Mouse (Mus musculus): ENCODE results near the gene Sycp2. TPM values are rescaled to one million over a fixed set of nuclear protein-coding genes. Genes with fewer than 3 reads are reported as not detected.

Sycp2 gene
- total RNA-seq (2021): 0.15 TPM in 1 of 2 replicates, not detected in the other
- long read RNA-seq, experiment 1: 0 reads
- long read RNA-seq, experiment 2: 0 reads

- no peak for DNase-seq
These were observed at the start of gene Sycp2 for GRCm38 (mm10) chr2:178407053-178407815. TSS of gene Sycp2 (minus strand) at chr2:178407685.

GRCm38 (mm10) chr2:178454664-178455516, 47.4 kb upstream of the Sycp2 start:
- DNase-seq: peak; percentile 28

- DNase-seq: no peak
These were observed 43.5 kb upstream of the Sycp2 start for GRCm38 (mm10) chr2:178450961-178451360.

DNA sequence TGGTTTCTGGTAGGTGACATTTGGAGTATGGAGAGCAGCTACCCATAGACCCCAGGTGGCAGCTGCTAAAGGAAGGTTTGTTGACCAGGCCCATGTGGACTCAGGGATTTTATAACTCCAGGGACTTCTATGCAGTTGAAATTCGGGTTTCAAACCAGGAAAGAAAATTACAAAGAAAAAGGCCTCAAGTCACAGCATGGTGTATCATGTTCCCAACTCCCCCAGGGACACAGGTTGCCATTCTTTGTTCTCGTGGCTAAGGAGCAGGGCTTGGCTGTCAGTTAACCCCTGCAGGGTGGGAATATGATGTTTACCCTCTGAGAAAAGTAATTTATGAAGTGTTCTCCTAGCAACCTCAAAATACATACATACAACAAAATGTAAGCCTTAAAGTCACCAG, 42.8 kb upstream of the Sycp2 start:
- no peak for DNase-seq

DNA sequence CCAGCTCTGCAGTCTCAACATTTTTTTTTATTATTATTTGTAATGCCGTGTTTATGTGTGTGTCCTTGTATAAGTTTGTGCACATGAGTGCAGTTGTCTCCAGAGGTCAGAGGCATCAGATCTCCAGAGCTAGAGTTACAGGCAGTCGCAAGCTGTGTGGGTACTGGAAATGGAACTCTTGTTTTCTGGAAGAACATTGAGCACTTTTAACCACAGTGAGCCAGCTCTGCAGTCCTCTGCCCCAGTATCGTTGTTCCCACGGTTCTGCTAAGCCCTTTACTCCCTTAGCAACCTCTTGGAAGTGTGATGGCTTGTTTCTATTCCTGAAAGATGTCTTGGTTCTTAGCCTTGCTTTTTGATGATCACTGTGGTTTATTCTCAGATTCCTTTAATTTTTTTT, 41.9 kb upstream of the Sycp2 start:
- no peak for DNase-seq

DNA sequence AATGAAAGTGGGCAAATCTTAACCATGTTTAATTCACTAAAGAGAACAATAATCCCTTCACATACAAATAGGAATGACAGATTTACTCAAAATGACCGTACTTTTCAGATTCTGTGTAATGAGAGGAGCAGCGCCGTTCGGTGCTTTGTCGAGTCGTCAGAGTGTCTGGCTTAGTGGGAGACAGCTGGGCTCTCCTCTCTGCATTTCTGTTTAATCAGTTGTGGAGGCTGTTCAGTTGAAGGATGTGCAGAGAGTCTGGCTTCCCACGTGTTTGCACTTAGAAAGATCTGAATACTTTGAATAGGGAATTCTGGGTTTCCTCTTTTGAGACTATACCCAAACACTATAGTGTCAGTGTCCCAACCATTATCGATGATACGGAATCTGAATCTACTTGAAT, 29.8 kb upstream of the Sycp2 start:
- no peak for DNase-seq

DNA sequence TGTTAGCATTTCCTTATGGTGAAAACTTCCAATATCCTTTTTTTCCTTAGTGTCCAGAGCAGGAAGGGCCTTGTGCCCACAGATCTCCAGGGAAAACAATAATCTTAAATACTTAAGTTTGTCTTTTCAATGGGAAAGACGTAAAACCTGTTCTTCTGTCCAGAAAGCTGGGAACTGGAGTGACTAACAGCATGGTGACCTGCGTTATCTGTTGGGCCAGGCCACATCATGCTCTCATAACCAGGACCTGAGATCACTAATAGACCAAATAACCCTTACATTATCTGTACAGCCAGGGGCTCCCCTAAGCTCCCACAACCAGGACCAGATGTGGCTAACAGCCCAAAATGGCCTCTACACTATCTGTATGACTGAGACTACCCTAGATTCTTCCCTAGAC, 26.4 kb upstream of the Sycp2 start:
- no peak for DNase-seq

DNA sequence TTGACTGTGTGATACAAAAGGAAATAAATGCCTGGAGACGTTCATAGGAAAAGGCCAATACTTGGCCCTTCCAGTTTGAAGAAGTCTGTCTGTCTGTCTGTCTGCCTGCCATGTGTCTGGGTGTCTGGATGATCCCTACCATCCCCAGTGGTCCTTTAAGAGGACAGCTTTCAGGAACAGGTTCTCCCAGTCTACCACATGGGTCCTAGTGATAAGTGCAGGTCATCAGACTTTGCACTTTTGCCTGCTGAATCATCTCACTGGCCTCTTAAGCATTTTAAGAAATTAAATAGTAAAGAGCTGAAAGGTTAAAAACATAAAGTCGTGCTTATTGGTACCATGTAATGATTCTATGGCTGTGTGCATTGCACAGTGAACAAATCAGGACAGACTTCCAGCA, 26.0 kb upstream of the Sycp2 start:
- DNase-seq: no peak

GRCm38 (mm10) chr2:178430231-178430630, 22.7 kb upstream of the Sycp2 start, which contains the start of gene Cdh26:
TSS of gene Cdh26 (plus strand) at chr2:178430531.
- no peak for DNase-seq

GRCm38 (mm10) chr2:178429426-178429825, 21.9 kb upstream of the Sycp2 start:
- DNase-seq: no peak

- DNase-seq: no peak
These were observed 21.2 kb upstream of the Sycp2 start for GRCm38 (mm10) chr2:178428676-178429075.

DNA sequence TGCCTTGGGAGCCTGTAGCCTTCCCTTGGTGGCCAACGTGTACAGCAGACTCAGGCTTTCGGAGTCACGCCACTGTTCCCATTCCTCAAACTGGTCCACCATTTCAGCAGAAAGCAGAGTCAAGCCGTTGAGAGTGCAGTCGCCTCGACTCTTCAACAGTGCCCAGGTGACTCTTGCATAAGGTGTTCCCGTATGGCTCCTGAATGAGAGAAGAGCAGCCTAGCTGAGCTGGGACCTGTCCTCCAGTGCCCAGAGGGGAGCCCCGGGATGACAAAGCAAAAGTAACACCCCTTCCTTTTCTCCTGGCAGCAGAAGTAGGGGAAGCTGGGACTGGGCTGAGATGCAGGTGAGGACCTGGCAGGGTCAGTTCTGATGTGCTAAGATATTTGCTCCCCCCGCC, 20.7 kb upstream of the Sycp2 start:
- no peak for DNase-seq

DNA sequence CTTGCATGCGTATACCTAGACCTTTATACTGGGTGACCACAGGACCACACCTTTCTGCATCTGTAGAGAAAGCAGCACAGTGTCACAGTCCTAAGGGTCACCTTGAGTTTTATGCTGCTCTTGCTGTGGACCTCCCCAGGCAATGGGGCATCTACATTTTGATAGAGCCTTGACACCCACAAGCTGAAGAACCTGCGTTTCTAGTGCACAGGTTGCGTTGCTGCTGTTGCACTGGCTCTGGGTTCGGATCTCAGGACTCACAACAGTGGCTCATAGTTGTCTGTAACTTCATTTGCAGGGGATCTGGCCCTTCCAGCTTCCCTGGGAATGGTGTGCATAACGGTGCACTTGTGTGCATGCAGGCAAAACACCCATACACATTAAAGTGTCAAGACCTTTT, 19.7 kb upstream of the Sycp2 start:
- DNase-seq: no peak

DNA sequence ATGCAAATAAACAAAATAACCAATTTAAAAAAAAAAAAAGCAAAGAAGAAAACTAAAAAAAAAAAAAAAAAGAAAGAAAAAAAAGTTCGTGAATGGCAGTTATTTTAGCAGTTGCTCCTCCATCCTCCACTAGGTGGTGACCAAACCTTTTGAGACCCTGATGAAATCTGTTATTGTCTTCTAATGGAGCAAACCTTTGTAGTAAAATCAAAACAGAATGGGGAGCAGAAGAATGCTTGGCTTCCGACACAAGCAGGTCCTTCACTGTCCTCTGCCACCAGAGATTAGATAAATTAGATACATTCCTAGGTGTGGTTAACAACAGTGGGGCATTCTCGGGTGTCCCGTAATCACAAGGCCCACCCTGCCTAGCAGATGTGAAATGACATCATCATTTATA, 18.7 kb upstream of the Sycp2 start:
- no peak for DNase-seq

- no peak for DNase-seq
These were observed 15.7 kb upstream of the Sycp2 start for GRCm38 (mm10) chr2:178423223-178423622.

GRCm38 (mm10) chr2:178422186-178422585, 14.7 kb upstream of the Sycp2 start:
- no peak for DNase-seq

- DNase-seq: no peak
These were observed 14.1 kb upstream of the Sycp2 start for GRCm38 (mm10) chr2:178421603-178422002.

DNA sequence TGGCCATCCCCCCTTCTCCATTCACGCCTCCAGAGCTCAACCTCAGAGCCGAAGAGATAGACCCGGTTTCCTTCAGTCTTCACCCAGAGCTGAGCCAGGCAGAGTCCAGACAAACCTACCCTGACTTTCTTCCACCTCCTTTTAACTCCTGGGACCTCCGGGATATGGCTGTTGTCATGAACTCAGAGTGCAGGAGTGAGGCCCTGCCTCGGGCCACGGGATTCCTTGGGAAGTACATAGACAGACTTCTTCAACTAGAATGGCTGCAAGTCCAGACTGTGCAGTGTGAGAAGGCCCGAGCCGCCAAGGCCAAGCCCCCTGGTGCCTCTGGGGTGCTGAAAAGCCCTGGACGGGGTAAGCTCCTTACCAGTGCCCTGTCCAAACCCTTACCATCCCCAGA, 13.1 kb upstream of the Sycp2 start:
- DNase-seq: no peak

- DNase-seq: no peak
These were observed 9.5 kb upstream of the Sycp2 start for GRCm38 (mm10) chr2:178416970-178417369.

DNA sequence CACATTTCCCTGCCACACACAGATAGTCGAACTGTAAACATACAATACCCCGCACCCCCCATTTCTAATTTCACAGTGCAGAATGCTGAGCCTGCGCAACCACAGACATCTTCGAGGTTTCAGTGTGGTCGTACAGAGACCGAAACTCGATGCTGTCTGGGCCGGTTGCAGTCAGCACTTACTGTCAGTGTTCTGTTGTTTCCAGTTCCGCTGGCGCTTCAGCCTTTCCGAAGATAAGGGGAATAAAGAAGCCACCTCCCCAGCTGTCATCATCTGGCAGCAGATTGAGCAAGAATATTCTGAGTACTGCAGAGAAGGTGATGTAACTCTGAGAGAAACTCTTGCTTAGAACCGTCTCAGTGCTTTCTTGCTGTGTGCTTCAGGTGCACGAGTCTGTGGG, 8.9 kb upstream of the Sycp2 start:
- no peak for DNase-seq

- no peak for DNase-seq
These were observed 7.6 kb upstream of the Sycp2 start for GRCm38 (mm10) chr2:178415150-178415448.

GRCm38 (mm10) chr2:178414261-178415149, 7.0 kb upstream of the Sycp2 start, which contains the start of the genes Ppp1r3d and Fam217b:
TSS of gene Ppp1r3d (minus strand) at chr2:178414472.
TSS of gene Fam217b (plus strand) at chr2:178414524.
- peak; percentile 69 for DNase-seq
